Mouse (Mus musculus): Measurements from ENCODE around the gene Gm266.

DNA sequence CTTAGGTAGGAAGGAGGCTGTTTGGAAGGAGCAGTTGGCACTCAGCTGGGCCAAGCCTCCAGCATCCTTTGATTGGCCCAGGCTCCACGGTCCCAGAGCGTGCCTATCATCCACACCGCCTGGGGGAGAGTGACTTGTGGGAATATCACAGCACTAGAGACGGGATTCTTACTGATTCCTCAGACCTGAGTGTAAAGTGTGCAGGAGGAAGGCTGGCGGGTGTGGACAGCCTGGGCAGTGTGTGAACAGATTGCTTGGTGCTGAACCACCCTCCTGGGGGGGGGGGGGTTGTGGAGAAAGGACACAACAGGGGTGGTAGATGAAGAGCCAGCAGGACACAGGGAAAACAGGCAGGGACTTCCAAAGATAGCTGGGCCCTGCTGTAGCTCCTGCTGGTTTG, 38.9 kb downstream of the Gm266 start:
- TF ChIP-seq CTCF (IDR thresholded peaks at IDR 0.05; ENCODE audit: insufficient read depth, low read length) (no peak), POLR2A (IDR thresholded peaks at IDR 0.05; ENCODE audit: borderline replicate concordance, extremely low read depth, low read depth, low read length) (no peak)
